Mouse (Mus musculus) lung, postnatal 0 days (tissue): ENCODE measurements around the gene Prss28.

Experiments used
- CTCF ChIP-seq: IDR thresholded peaks from 2 replicates; pipeline ENCODE4 v1.5.1; 2016; ENCODE audit warnings: antibody characterized with exemption, mild to moderate bottlenecking
- EP300 ChIP-seq: IDR thresholded peaks from 2 replicates; pipeline ENCODE4 v1.6.1; 2016; ENCODE audit warnings: antibody characterized with exemption, mild to moderate bottlenecking, control low read depth

DNA sequence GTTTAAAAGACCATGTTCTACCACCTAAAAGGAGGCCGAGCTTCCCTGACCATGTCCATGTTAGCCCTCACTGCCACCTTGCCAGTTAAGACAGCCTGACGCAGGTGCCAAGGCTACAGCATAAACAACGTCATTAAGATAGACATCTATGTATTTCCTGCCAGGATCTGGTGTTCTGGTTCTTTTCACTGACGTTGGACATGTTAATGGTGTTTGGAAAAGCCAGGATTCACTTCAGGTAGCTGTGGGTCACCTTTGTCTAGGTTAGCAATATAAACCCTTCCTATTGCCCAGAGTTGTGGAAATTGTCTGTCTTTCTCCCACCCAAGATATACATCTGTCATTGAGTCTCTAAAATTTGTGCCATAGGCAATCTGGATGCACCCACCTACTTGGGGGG is at the start of gene Prss28:
- no peak for TF ChIP-seq CTCF
- TF ChIP-seq EP300, result no peak
